Mouse (Mus musculus) hindbrain, embryonic 10.5 days (tissue): ENCODE measurements around the gene Mob3a. TPM values are rescaled to one million over a fixed set of nuclear protein-coding genes. Genes with fewer than 3 reads are reported as not detected.

Experiments used
- DNase-seq: peaks from one replicate; pipeline ENCODE4 v3.0.0-alpha.2; 2017; ENCODE audit warnings: low spot score
- H3K27ac ChIP-seq: fragments of 300-500 bp; sonication (generic); 2 replicates; pipeline ENCODE4 v1.5.1; 2016; ENCODE audit warnings: mild to moderate bottlenecking, moderate library complexity
- H3K27me3 ChIP-seq: fragments of 300-500 bp; sonication (generic); 2 replicates; pipeline ENCODE4 v1.6.1; 2016; ENCODE audit warnings: mild to moderate bottlenecking; ENCODE audit not compliant: poor library complexity, insufficient read depth, severe bottlenecking
- H3K36me3 ChIP-seq: fragments of 300-500 bp; sonication (generic); 2 replicates; pipeline ENCODE4 v1.6.1; 2016; ENCODE audit warnings: mild to moderate bottlenecking, moderate library complexity
- H3K4me1 ChIP-seq: fragments of 300-500 bp; sonication (generic); replicated peaks from 2 replicates; pipeline ENCODE4 v1.6.1; 2016; ENCODE audit warnings: mild to moderate bottlenecking
- H3K4me3 ChIP-seq: fragments of 300-500 bp; sonication (generic); 2 replicates; pipeline ENCODE4 v1.5.1; 2016; ENCODE audit warnings: mild to moderate bottlenecking, moderate library complexity
- H3K9me3 ChIP-seq: fragments of 300-500 bp; sonication (generic); 2 replicates; pipeline ENCODE4 v1.6.1; 2016; ENCODE audit warnings: mild to moderate bottlenecking, moderate library complexity
- WGBS: fragments of 180-500 bp; shearing (Covaris S2); methylation state at CpG from one replicate; pipeline ENCODE4 v1.1.7; 2016; 5-methylcytosine and 5-hydroxymethylcytosine counted together
- polyA plus RNA-seq: library from polyadenylated mRNA; unstranded; fragments of >200 nt; fragmentation: Nextera tagmentation; extraction: Ambion mirVana; gene quantifications from 2 replicates; pipeline ENCODE4 v1.2.1, GENCODE M21; 2016

The Mob3a gene
- polyA plus RNA-seq, 1 experiment from 2014 or later = 77.2 TPM

DNA sequence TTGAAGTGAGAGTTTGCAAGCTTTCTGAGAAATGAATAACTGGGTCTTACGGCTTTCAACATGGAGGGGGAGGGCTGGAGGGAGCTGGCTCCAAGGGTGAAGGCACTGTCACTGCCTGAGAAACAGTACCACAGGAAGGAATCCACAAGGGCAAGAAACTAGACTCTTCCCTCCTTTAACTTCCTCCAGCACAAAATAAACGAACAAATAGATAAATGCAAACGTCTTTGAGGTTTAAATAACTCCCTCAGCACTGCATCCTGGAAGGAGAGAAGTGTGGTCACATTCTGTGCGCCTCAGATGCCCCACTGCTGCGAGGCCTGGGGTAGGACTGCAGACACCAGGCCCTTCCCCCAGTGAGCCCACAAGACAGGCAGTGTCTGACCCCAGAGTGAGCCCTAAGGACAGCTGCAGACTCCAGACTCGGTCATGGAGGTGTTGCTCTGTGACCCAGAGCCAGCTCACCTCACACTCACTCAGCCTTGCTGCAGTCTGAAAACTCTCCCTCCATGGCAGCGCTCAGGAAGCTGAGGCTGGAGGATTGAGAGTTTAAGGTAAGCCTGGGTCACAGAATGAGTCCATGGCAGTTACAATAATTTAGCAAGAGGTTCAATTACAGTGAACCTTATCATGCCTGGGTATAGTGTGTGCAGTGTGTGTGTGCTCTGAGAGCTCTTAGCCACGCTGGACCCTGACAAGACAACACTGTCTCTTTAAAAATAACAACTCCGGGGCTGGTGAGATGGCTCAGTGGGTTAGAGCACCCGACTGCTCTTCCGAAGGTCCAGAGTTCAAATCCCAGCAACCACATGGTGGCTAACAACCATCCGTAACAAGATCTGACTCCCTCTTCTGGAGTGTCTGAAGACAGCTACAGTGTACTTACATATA is 5.0 kb downstream of the Mob3a start:
- Histone ChIP-seq H3K27me3 (no peaks in the 10 kb centered on the region), H3K27ac (peak overlapping the region; percentile 62), H3K36me3 (peaks cover 47% of the 10 kb centered on the region), H3K9me3 (no peaks in the 10 kb centered on the region), H3K4me3 (no peak overlapping the region), H3K4me1 (peaks cover 48% of the 10 kb centered on the region)
- no peak for DNase-seq
- 80% methylated on average over 12 of the region's 12 CpGs for WGBS

- WGBS = 77% methylated on average over 10 of the region's 10 CpGs
- Histone ChIP-seq H3K27me3 (no peaks in the 10 kb centered on the region), H3K4me1 (peaks cover 40% of the 10 kb centered on the region), H3K4me3 (no peak overlapping the region), H3K36me3 (peaks cover 55% of the 10 kb centered on the region), H3K9me3 (no peaks in the 10 kb centered on the region), H3K27ac (peak overlapping the region; percentile 16; the same call in 1 of the 2 replicates)
- no peak for DNase-seq
Observed at GRCm38 (mm10) chr10:80695801-80696501, 5.8 kb downstream of the Mob3a start.

DNA sequence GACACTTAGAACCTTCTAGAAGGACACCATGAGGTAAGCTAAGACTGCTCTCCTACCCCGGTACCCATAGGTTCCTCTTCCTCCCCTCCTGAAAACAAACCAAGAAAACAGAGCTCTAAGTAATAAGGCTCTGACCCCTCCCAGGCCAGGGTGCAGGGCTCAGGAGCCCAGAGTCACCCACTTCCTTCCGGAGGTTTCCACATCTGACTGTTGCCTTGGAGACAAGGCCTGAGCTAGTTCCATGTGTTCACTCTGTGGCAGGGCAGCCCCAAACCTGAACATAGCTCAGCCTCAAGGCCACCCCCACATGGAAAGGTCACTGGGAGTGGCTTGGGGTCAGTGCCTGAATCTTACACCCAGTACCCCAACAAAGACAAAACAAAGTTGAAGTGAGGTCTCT is 6.6 kb downstream of the Mob3a start:
- no peak overlapping the region for H3K4me3 ChIP-seq
- peak overlapping the region; percentile 64; the same call in 1 of the 2 replicates for H3K27ac ChIP-seq
- peaks cover 62% of the 10 kb centered on the region for H3K36me3 ChIP-seq
- no peaks in the 10 kb centered on the region for H3K9me3 ChIP-seq
- WGBS = 90% methylated on average over 2 of the region's 2 CpGs
- no peaks in the 10 kb centered on the region for H3K27me3 ChIP-seq
- DNase-seq = no peak
- H3K4me1 ChIP-seq = peaks cover 32% of the 10 kb centered on the region

DNA sequence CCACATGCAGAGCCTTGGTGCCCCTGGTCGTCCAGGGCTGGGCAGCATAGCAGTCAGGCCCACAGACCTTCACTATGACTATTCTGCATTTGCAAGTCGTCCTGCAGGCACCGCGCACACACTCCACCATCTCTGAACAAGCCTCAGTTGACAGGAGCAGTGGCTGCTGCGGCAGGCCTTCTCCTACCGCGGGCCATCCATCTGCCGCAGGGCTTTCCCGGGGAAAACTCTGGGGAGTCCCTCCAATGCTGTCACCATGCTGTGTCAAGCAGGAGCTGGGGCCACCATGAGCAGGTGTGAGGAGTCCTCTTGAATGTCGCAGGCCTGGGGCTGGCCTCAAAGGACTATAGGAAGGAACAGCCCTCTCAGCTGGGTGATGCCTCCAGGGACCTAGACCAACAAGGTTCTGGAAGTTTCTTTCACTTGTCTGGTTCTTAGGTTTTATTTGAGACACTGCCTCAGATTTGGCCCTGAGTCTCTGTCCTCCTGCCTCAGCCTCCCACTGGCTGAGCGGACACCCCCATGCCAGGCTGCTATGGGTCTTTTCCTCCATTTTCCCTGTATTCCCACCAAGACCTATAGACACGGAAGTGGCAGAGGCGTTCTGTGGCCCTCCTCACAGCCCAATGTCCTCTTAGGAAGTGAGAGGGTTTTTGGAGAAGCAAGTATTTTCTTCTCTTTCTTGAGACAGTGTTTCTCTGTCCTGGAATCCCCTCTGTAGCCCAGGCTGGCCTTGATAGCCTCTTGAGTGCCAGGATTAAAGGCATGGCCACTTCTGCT is 7.4 kb downstream of the Mob3a start:
- 87% methylated on average over 13 of the region's 13 CpGs for WGBS
- Histone ChIP-seq H3K27ac (peak overlapping the region; percentile 64; the same call in 1 of the 2 replicates), H3K4me3 (no peak overlapping the region), H3K9me3 (no peaks in the 10 kb centered on the region), H3K4me1 (peaks cover 27% of the 10 kb centered on the region; the same call in 1 of the 2 replicates), H3K36me3 (peaks cover 71% of the 10 kb centered on the region), H3K27me3 (no peaks in the 10 kb centered on the region)
- DNase-seq = no peak

DNA sequence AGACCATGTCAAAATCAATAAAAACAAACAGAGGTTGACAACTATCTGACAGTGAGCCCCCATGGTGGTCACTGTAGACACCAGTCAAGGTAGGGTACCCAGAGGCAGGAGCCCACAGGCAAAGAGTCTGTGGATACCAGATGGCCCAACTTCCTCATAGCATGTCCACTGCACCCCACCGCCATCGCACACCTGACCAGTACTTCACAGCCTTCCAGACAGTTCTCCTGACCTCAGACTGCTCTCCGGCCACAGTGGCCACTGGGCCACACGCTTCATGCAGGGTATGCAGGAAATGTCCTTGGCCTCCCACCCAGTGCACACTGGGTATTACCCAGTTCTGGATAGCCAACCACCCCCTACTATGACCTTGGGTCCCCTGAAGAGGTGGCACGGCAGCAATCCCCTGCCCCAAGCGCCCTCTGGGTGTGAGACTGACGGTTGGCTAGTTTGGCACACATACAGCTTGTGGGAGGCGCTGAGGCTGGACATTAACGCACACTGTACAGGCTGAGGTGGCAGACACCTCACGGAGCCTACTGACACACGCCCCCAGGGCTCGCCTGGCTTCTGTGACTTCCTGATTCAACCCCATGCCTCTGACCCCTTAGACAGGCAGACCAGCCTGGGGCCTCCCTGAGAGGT is 8.3 kb downstream of the Mob3a start:
- H3K27me3 ChIP-seq = no peaks in the 10 kb centered on the region
- WGBS = 93% methylated on average over 12 of the region's 12 CpGs
- no peak for DNase-seq

GRCm38 (mm10) chr10:80692249-80693165 is 9.3 kb downstream of the Mob3a start:
- Histone ChIP-seq H3K9me3 (no peaks in the 10 kb centered on the region), H3K4me1 (peaks cover 16% of the 10 kb centered on the region; the same call in 1 of the 2 replicates), H3K27ac (no peak overlapping the region), H3K36me3 (peaks cover 78% of the 10 kb centered on the region), H3K27me3 (no peaks in the 10 kb centered on the region), H3K4me3 (no peak overlapping the region)
- DNase-seq = no peak
- WGBS = 84% methylated on average over 14 of the region's 14 CpGs

More for the DNA sequence above, 8.3 kb downstream of the Mob3a start:
- Histone ChIP-seq H3K4me3 (no peak overlapping the region; the same call in 1 of the 2 replicates), H3K27ac (no peak overlapping the region), H3K9me3 (no peaks in the 10 kb centered on the region), H3K36me3 (peaks cover 78% of the 10 kb centered on the region), H3K4me1 (peaks cover 23% of the 10 kb centered on the region; the same call in 1 of the 2 replicates)

GRCm38 (mm10) chr10:80687850-80688249 is 13.9 kb downstream of the Mob3a start:
- 56% methylated on average over 5 of the region's 5 CpGs for WGBS
- H3K36me3 ChIP-seq = peaks cover 90% of the 10 kb centered on the region
- H3K9me3 ChIP-seq = no peaks in the 10 kb centered on the region
- no peaks in the 10 kb centered on the region for H3K27me3 ChIP-seq
- H3K4me1 ChIP-seq = no peaks in the 10 kb centered on the region
- peak; percentile 51 for DNase-seq
- no peak overlapping the region for H3K27ac ChIP-seq
- no peak overlapping the region for H3K4me3 ChIP-seq

DNA sequence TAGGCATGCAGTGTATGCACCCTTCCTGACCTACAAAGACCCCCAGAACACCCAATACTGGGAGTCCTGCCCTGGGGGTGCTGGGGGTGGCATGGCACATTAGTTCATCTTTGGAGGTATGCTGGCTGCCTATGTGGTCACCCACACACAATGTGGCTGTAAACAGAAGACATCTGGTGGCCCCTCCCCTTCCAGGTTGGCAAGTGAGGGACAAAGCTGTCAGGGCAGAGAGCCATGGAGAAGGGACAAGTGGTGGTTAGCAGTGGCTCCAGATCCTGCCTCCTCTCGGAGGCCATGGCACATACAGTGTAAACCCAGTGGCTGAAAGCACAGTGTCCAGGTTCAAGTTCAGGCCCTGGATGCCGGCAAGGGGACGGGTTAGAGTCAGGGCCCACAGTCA is 15.2 kb downstream of the Mob3a start:
- Histone ChIP-seq H3K4me3 (no peak overlapping the region), H3K9me3 (no peaks in the 10 kb centered on the region), H3K27ac (no peak overlapping the region), H3K27me3 (no peaks in the 10 kb centered on the region), H3K36me3 (peaks cover 82% of the 10 kb centered on the region), H3K4me1 (no peaks in the 10 kb centered on the region)
- no peak for DNase-seq
- 95% methylated on average over 3 of the region's 3 CpGs for WGBS

- no peaks in the 10 kb centered on the region for H3K27me3 ChIP-seq
- no peak overlapping the region for H3K4me3 ChIP-seq
- peaks cover 66% of the 10 kb centered on the region for H3K36me3 ChIP-seq
- DNase-seq = no peak
- no peaks in the 10 kb centered on the region for H3K9me3 ChIP-seq
- H3K4me1 ChIP-seq = peaks cover 4% of the 10 kb centered on the region
- 82% methylated on average over 4 of the region's 4 CpGs for WGBS
- no peak overlapping the region for H3K27ac ChIP-seq
Observed at GRCm38 (mm10) chr10:80684984-80685383, 16.8 kb downstream of the Mob3a start.

- DNase-seq = peak; percentile 38
- H3K27me3 ChIP-seq = no peaks in the 10 kb centered on the region
- no peak overlapping the region for H3K27ac ChIP-seq
- no peaks in the 10 kb centered on the region for H3K9me3 ChIP-seq
- H3K4me3 ChIP-seq = no peak overlapping the region
- H3K36me3 ChIP-seq = peaks cover 58% of the 10 kb centered on the region
- 55% methylated on average over 6 of the region's 6 CpGs for WGBS
- H3K4me1 ChIP-seq = peaks cover 12% of the 10 kb centered on the region
Observed at GRCm38 (mm10) chr10:80684214-80684613, 17.6 kb downstream of the Mob3a start.

GRCm38 (mm10) chr10:80683647-80684046 is 18.1 kb downstream of the Mob3a start:
- Histone ChIP-seq H3K27me3 (no peaks in the 10 kb centered on the region), H3K36me3 (peaks cover 53% of the 10 kb centered on the region)
- 98% methylated on average over 1 of the region's 1 CpGs for WGBS

More at GRCm38 (mm10) chr10:80683647-80684046, 18.1 kb downstream of the Mob3a start:
- Histone ChIP-seq H3K4me1 (peaks cover 17% of the 10 kb centered on the region), H3K4me3 (no peak overlapping the region), H3K9me3 (no peaks in the 10 kb centered on the region), H3K27ac (no peak overlapping the region)
- no peak for DNase-seq
